ENCODE assay signal across 18 mouse cellular contexts in genomic region chr6:142511516-142512135, GRCm38 (mm10). TPM values are rescaled to one million over a fixed set of nuclear protein-coding genes. Genes with fewer than 3 reads are reported as not detected.
DNase-seq lines count a peak whose midpoint lies in the region; ATAC-seq and TF ChIP-seq lines count a peak whose summit lies in the region.
"Had no signal": no experiment of that assay in that cellular context is flagged by ENCODE, and none has a peak within 500 bp of the region (broad histone marks: within the 10 kb centered on the region; RNA-seq: fewer than 3 reads in every experiment).

No protein-coding gene starts in this region.

- H3K36me3 ChIP-seq in lung, postnatal 0 days (ENCODE audit: insufficient read depth, low read length), result no peaks in the 10 kb centered on the region
- no peaks in the 10 kb centered on the region for H3K36me3 ChIP-seq in ES-E14 (ENCODE audit: control insufficient read depth, insufficient read depth, low read length, poor library complexity, severe bottlenecking)
- no peaks in the 10 kb centered on the region for H3K36me3 ChIP-seq in embryonic facial prominence, embryonic 10.5 days (replicated peaks)
- H3K36me3 ChIP-seq: heart, embryonic 12.5 days; hindbrain, embryonic 15.5 days; midbrain, embryonic 15.5 days; stomach, embryonic 15.5 days had no signal

- peaks cover 10% of the 10 kb centered on the region; the same call in 1 of the 2 replicates for H3K4me1 ChIP-seq in lung, postnatal 0 days (ENCODE audit: insufficient read depth, low read depth, low read length)
- peaks cover 6% of the 10 kb centered on the region for H3K4me1 ChIP-seq in lung, adult 2 months (ENCODE audit: control insufficient read depth, insufficient read depth, low read length)
- peaks cover 18 to 22% of the 10 kb centered on the region in 2 experiments for H3K4me1 ChIP-seq in ES-E14 (ENCODE audit: control insufficient read depth in 2 of 2, insufficient read depth in 2 of 2, low read length in 2 of 2, poor library complexity in 1 of 2)
- H3K4me1 ChIP-seq in embryonic facial prominence, embryonic 10.5 days, result peaks cover 49% of the 10 kb centered on the region

- peak; percentile 43; the same call in 1 of the 2 replicates for TF ChIP-seq EP300 in lung, postnatal 0 days (IDR thresholded peaks at IDR 0.05)

- H3K27ac ChIP-seq in lung, postnatal 0 days (ENCODE audit: low read length), result no peak overlapping the region
- H3K27ac ChIP-seq in ES-E14 (ENCODE audit: insufficient read depth, low read depth, low read length, poor library complexity, severe bottlenecking), result no peak overlapping the region
- H3K27ac ChIP-seq in embryonic facial prominence, embryonic 10.5 days (replicated peaks), result peak overlapping the region; percentile 14; the same call in 1 of the 2 replicates
- H3K27ac ChIP-seq: forebrain, embryonic 13.5 days; hindbrain, embryonic 15.5 days; midbrain, embryonic 15.5 days; stomach, embryonic 15.5 days had no signal

- H3K27me3 ChIP-seq in lung, postnatal 0 days (replicated peaks; ENCODE audit: insufficient read depth, low read length), result no peaks in the 10 kb centered on the region
- H3K27me3 ChIP-seq in embryonic facial prominence, embryonic 10.5 days (replicated peaks; ENCODE audit: low read depth, poor library complexity, severe bottlenecking), result peaks cover 45% of the 10 kb centered on the region
- H3K27me3 ChIP-seq: stomach, embryonic 15.5 days had no signal

- no peaks in the 10 kb centered on the region for H3K9me3 ChIP-seq in lung, postnatal 0 days (ENCODE audit: low read length)
- no peaks in the 10 kb centered on the region for H3K9me3 ChIP-seq in ES-E14 (ENCODE audit: control insufficient read depth, insufficient read depth, low read depth, low read length)
- H3K9me3 ChIP-seq in embryonic facial prominence, embryonic 10.5 days, result no peaks in the 10 kb centered on the region
- H3K9me3 ChIP-seq: forebrain, embryonic 13.5 days; heart, embryonic 12.5 days; hindbrain, embryonic 15.5 days; midbrain, embryonic 15.5 days; stomach, embryonic 15.5 days had no signal

- H3K9ac ChIP-seq in lung, postnatal 0 days (replicated peaks; ENCODE audit: low read depth), result no peak overlapping the region
- H3K9ac ChIP-seq in ES-E14 (ENCODE audit: insufficient read depth, low read depth, low read length, poor library complexity, severe bottlenecking), result no peak overlapping the region
- H3K9ac ChIP-seq: forebrain, embryonic 13.5 days; heart, embryonic 12.5 days; hindbrain, embryonic 15.5 days; midbrain, embryonic 15.5 days; stomach, embryonic 15.5 days had no signal

- peak; percentile 63 for DNase-seq in lung, postnatal 0 days (ENCODE audit: low spot score)
- DNase-seq in lung, adult 2 months, result no peak
- DNase-seq in ES-E14 (ENCODE audit: low read depth, low spot score), result peak; percentile 51
- peak; percentile 69 for DNase-seq in embryonic facial prominence, embryonic 10.5 days (ENCODE audit: low spot score)
- peak; percentile 22 to 49 for DNase-seq in thymus, postnatal 36 days
- DNase-seq in spleen, postnatal 14 days (ENCODE audit: low spot score in 2 of 2), result no peak
- no peak for DNase-seq in frontal cortex, postnatal 25 days (ENCODE audit: low spot score in 2 of 2)
- DNase-seq: adrenal gland, postnatal 36 days; cerebellum, adult 2 months; kidney, adult 11 months; kidney, postnatal 14 days had no signal

- H3K4me2 ChIP-seq in lung, postnatal 0 days (replicated peaks; ENCODE audit: low read depth, low read length), result no peak overlapping the region
- H3K4me2 ChIP-seq: forebrain, embryonic 13.5 days; heart, embryonic 12.5 days; hindbrain, embryonic 15.5 days; midbrain, embryonic 15.5 days; stomach, embryonic 15.5 days had no signal

- TF ChIP-seq POLR2A in lung, adult 2 months (IDR thresholded peaks at IDR 0.05; ENCODE audit: borderline replicate concordance, extremely low read depth, low read depth, low read length), result no peak

- ATAC-seq in lung, postnatal 0 days, result peak; percentile 35; the same call in 1 of the 2 replicates
- ATAC-seq: forebrain, embryonic 13.5 days; midbrain, embryonic 15.5 days had no signal

- 27% methylated on average over 12 of the region's 12 CpGs for WGBS in lung, postnatal 0 days
- WGBS in lung, adult 2 months, result 21% methylated on average over 12 of the region's 12 CpGs
- 17% methylated on average over 12 of the region's 12 CpGs for WGBS in embryonic facial prominence, embryonic 10.5 days

- in situ Hi-C loops in ES-E14 (cut with MboI; ENCODE audit: low sequenced_read_pairs in 2 of 2, unreplicated experiment in 2 of 2), result loop anchor here in 1 of 2 experiments (10.0 kb wide), 1 partner anchor 137 kb away; no protein-coding TSS in a partner anchor

- H3K4me3 ChIP-seq in lung, postnatal 0 days (ENCODE audit: low read depth, low read length), result no peak overlapping the region
- no peak overlapping the region for H3K4me3 ChIP-seq in lung, adult 2 months (replicated peaks; ENCODE audit: extremely low read depth, low read depth, low read length)
- peak overlapping the region in 1 of 2 experiments; percentile 38; a peak in 2 of 4 replicates for H3K4me3 ChIP-seq in ES-E14 (ENCODE audit: insufficient read depth in 1 of 2, low read depth in 1 of 2, low read length in 2 of 2, poor library complexity in 1 of 2, severe bottlenecking in 1 of 2)
- H3K4me3 ChIP-seq in embryonic facial prominence, embryonic 10.5 days, result no peak overlapping the region
- H3K4me3 ChIP-seq: forebrain, embryonic 13.5 days; heart, embryonic 12.5 days; hindbrain, embryonic 15.5 days; midbrain, embryonic 15.5 days; stomach, embryonic 15.5 days had no signal

- no peak for TF ChIP-seq CTCF in lung, postnatal 0 days (IDR thresholded peaks at IDR 0.05)
- no peak for TF ChIP-seq CTCF in lung, adult 2 months (IDR thresholded peaks at IDR 0.05; ENCODE audit: insufficient read depth, low read length)

TF ChIP-seq in ES-E14, 5 proteins besides CTCF, POLR2A, EP300 and RAD21:
- TF ChIP-seq CHD2 (IDR thresholded peaks at IDR 0.05; ENCODE audit: low read depth, low read length), result peak; percentile 38; the same call in 1 of the 2 replicates
- TF ChIP-seq HCFC1 (IDR thresholded peaks at IDR 0.05; ENCODE audit: borderline replicate concordance, insufficient read depth, low read length), result no peak

RNA-seq across cellular contexts. Expression of gene Ldhb, which starts 3.9 kb away (rescaled TPM):
- 182 and 184 TPM in 2 replicates for polyA plus RNA-seq in lung, postnatal 0 days (2015; fragmentation: Nextera tagmentation; extraction: Ambion mirVana)
- polyA plus RNA-seq in lung, adult 2 months (2012; rRNA removed), result 138 and 224 TPM in 2 replicates
- 139 and 178 TPM in 2 replicates for total RNA-seq in ES-E14 (2012; rRNA removed)
- 545 and 577 TPM in 2 replicates for polyA plus RNA-seq in embryonic facial prominence, embryonic 10.5 days (2016; fragmentation: Nextera tagmentation; extraction: Ambion mirVana)

RNA-seq across cellular contexts. Expression of gene Gys2, which starts 38.7 kb away (rescaled TPM):
- not detected in 2 replicates for polyA plus RNA-seq in lung, postnatal 0 days (2015; fragmentation: Nextera tagmentation; extraction: Ambion mirVana)
- 0.18 and 1.3 TPM in 2 replicates for polyA plus RNA-seq in lung, adult 2 months (2012; rRNA removed)
- total RNA-seq in ES-E14 (2012; rRNA removed), result not detected in 2 replicates
- not detected in 2 replicates for polyA plus RNA-seq in embryonic facial prominence, embryonic 10.5 days (2016; fragmentation: Nextera tagmentation; extraction: Ambion mirVana)
- total RNA-seq: megakaryocyte, adult 5-6 weeks had no signal
- polyA plus RNA-seq: forebrain, embryonic 13.5 days; hindbrain, embryonic 15.5 days; limb, embryonic 14.5 days had no signal

RNA-seq across cellular contexts. Expression of gene Kcnj8, which starts 59.8 kb away (rescaled TPM):
- polyA plus RNA-seq in lung, postnatal 0 days (2015; fragmentation: Nextera tagmentation; extraction: Ambion mirVana), result 17.7 and 21.5 TPM in 2 replicates
- 7.8 and 8.1 TPM in 2 replicates for polyA plus RNA-seq in lung, adult 2 months (2012; rRNA removed)
- total RNA-seq in ES-E14 (2012; rRNA removed), result 0.26 and 0.58 TPM in 2 replicates
- 0.59 and 1.00 TPM in 2 replicates for polyA plus RNA-seq in embryonic facial prominence, embryonic 10.5 days (2016; fragmentation: Nextera tagmentation; extraction: Ambion mirVana)

Comparison
In these comparisons a context has a peak if more than half of its experiments do, and no peak if none do; other contexts are left out.
1. DNase-seq: peak in lung, postnatal 0 days (single experiment), ES-E14 (single experiment), embryonic facial prominence, embryonic 10.5 days (single experiment) and thymus, postnatal 36 days (2 of 2); none in lung, adult 2 months (single experiment), spleen, postnatal 14 days (0 of 2) and frontal cortex, postnatal 25 days (0 of 2).